Mouse (Mus musculus): ENCODE measurements around the gene Myo16.

DNA sequence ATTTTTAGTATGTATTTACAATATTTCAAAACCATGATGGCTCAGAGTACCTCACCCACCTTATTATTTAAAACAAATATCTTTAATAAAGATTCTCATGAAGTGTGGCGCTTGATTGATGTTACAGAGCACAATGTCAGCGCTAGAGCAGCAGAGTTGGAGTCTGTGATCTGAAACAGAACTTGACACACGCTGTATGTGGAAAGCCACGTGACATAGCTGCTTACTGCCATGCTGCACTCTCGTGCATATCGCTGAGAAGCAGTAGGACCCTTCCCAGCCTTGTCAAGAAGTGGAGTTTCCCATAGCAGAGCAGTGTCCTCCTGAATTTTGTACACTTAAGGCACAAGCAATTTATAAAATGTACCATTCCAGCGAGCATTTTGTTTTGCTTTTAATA, 528.2 kb downstream of the Myo16 start:
- TF ChIP-seq CTCF (IDR thresholded peaks at IDR 0.05; ENCODE audit: low read depth) (no peak), EP300 (optimal IDR thresholded peaks at IDR 0.05) (no peak)

Data from stomach, postnatal 0 days (tissue).